Mouse (Mus musculus) liver, adult 2 months (tissue): ENCODE measurements at regions not wholly inside any gene's neighbourhood (a gene's known extent, or its start where the extent isn't known, plus 50 kb on each side); places are given as distances from the start of the nearest gene placed in this dataset.

ENCODE experiments used
- DNase-seq: peaks from one replicate; pipeline ENCODE4 v3.0.0-alpha.2; 2011; ENCODE audit warnings: low read depth, low spot score; ENCODE audit errors: extremely low read depth
- H3K27ac ChIP-seq: fragments of 200-500 bp; replicated peaks from 2 replicates; pipeline ENCODE4 v1.5.1; 2012; ENCODE audit warnings: low read depth, mild to moderate bottlenecking, control low read depth, inconsistent platforms, low read length; ENCODE audit not compliant: insufficient read depth
- H3K27me3 ChIP-seq: fragments of 200-500 bp; 2 replicates; pipeline ENCODE4 v1.6.1; 2012; ENCODE audit warnings: mild to moderate bottlenecking, moderate library complexity, low read length, inconsistent platforms; ENCODE audit not compliant: control insufficient read depth, insufficient read depth
- H3K36me3 ChIP-seq: fragments of 200-500 bp; 2 replicates; pipeline ENCODE4 v1.6.1; 2012; ENCODE audit warnings: low read length, inconsistent platforms; ENCODE audit not compliant: control insufficient read depth, insufficient read depth
- H3K4me1 ChIP-seq: fragments of 200-500 bp; 2 replicates; pipeline ENCODE4 v1.6.1; 2011; ENCODE audit warnings: low read length; ENCODE audit not compliant: control insufficient read depth, insufficient read depth
- H3K4me3 ChIP-seq: fragments of 200-500 bp; 2 replicates; pipeline ENCODE4 v1.5.1; 2011; ENCODE audit warnings: low read depth, mild to moderate bottlenecking, control low read depth, low read length, moderate library complexity; ENCODE audit not compliant: insufficient read depth
- H3K79me2 ChIP-seq: fragments of 200-500 bp; 2 replicates; pipeline ENCODE4 v1.6.1; 2012; ENCODE audit warnings: inconsistent platforms, mild to moderate bottlenecking, low read length, moderate library complexity; ENCODE audit not compliant: control insufficient read depth, insufficient read depth
- H3K9ac ChIP-seq: fragments of 200-500 bp; 2 replicates; pipeline ENCODE4 v1.6.1; 2012; ENCODE audit warnings: low read depth, mild to moderate bottlenecking, control low read depth, inconsistent platforms, low read length
- CTCF ChIP-seq: fragments of 200-500 bp; IDR thresholded peaks from 2 replicates; pipeline ENCODE4 v1.5.1; 2011; ENCODE audit warnings: low read depth, low read length, control low read depth
- POLR2A ChIP-seq: fragments of 200-500 bp; IDR thresholded peaks from 2 replicates; pipeline ENCODE4 v1.6.1; 2011; ENCODE audit warnings: low read length, control low read depth; ENCODE audit not compliant: insufficient read depth; ENCODE audit errors: extremely low read depth
- WGBS: fragments of 180-500 bp; shearing (Covaris S2); methylation state at CpG from one replicate; pipeline ENCODE4 v1.1.7; 2018; 5-methylcytosine and 5-hydroxymethylcytosine counted together

- TF ChIP-seq POLR2A: no peak
- H3K27ac ChIP-seq: no peak overlapping the region
- H3K36me3 ChIP-seq: no peaks in the 10 kb centered on the region
- 61% methylated on average over 1 of the region's 1 CpGs for WGBS
- no peak overlapping the region for H3K9ac ChIP-seq
- H3K4me3 ChIP-seq: no peak overlapping the region
- H3K79me2 ChIP-seq: no peaks in the 10 kb centered on the region
- no peaks in the 10 kb centered on the region for H3K4me1 ChIP-seq
- no peak for DNase-seq
- no peaks in the 10 kb centered on the region for H3K27me3 ChIP-seq
These were observed 192.0 kb upstream of the Fbxo33 start for GRCm38 (mm10) chr12:59411491-59411890.

DNA sequence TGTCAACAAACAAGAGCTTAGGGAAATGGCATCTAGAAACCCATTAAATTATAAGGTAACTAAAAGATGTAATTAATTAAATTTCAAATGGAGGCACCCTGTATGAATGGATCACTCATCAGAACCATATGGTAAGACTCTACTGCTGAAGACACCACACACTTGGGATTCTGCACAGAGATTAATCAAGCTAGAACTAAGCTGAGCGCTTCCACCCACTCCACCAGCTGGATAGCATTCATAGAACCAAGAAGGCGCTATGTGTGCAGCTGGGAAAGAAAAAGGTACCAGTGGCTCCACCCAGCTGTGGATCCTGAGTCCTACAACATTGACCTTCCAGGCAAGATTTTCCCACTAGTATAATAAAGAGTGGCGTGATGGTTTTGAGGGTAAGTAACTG, 171.6 kb upstream of the Fbxo33 start:
- Histone ChIP-seq H3K79me2 (no peaks in the 10 kb centered on the region), H3K27ac (no peak overlapping the region), H3K36me3 (no peaks in the 10 kb centered on the region), H3K27me3 (no peaks in the 10 kb centered on the region), H3K9ac (no peak overlapping the region), H3K4me1 (no peaks in the 10 kb centered on the region), H3K4me3 (no peak overlapping the region)
- 84% methylated on average over 3 of the region's 3 CpGs for WGBS
- TF ChIP-seq POLR2A (no peak), CTCF (no peak)
- no peak for DNase-seq

- Histone ChIP-seq H3K36me3 (no peaks in the 10 kb centered on the region), H3K27me3 (peaks cover 2% of the 10 kb centered on the region; the same call in 1 of the 2 replicates), H3K4me3 (no peak overlapping the region), H3K27ac (no peak overlapping the region), H3K4me1 (no peaks in the 10 kb centered on the region), H3K79me2 (no peaks in the 10 kb centered on the region), H3K9ac (no peak overlapping the region)
- 24% methylated on average over 3 of the region's 3 CpGs for WGBS
- peak; percentile 16 for DNase-seq
- TF ChIP-seq CTCF: peak; percentile 63
- TF ChIP-seq POLR2A: no peak
These were observed 163.3 kb upstream of the Fbxo33 start for GRCm38 (mm10) chr12:59382812-59383211.

DNA sequence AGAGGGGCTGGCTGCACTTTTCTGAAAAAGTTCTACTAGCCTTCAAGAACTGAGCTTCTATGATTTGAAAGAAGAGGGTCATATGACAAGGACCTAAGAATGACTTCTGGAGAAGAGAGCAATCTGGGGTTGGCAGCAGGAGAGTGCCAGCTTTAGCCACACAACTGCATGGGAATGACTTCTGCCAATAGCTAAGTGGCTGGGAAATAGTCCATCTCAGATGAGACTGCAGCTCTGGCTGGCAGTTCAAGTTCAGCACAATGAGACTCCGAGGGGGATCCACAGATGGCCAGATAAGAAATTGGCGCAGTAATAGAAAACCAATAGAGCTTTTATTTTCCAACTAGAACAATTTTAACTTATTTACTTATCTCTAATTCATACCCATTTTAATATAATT, 122.1 kb upstream of the Fbxo33 start:
- H3K4me3 ChIP-seq: no peak overlapping the region
- no peaks in the 10 kb centered on the region for H3K36me3 ChIP-seq
- DNase-seq: no peak
- H3K27me3 ChIP-seq: no peaks in the 10 kb centered on the region
- no peak overlapping the region for H3K9ac ChIP-seq
- TF ChIP-seq POLR2A (no peak), CTCF (no peak)
- no peak overlapping the region for H3K27ac ChIP-seq
- no peaks in the 10 kb centered on the region for H3K79me2 ChIP-seq
- 78% methylated on average over 2 of the region's 2 CpGs for WGBS
- H3K4me1 ChIP-seq: no peaks in the 10 kb centered on the region

DNA sequence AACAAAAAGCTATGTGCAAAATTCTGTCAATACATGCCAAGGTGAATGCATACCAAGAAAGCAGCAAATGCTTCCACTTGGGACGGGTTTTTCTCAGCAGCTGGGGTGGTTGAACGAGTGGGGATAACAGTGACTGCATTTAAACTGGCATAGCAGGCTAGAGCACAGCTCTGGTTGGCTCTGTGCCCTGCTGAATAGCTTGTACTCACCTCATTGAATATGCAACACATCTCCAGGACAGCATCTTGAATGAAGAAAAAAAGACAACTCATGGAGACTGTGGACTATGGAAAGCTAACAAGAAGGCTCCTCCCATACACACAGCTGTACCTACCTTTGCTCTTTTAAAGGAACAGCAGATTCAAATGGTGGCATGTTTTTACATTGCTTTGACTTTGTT, 111.2 kb upstream of the Fbxo33 start:
- Histone ChIP-seq H3K4me3 (no peak overlapping the region), H3K4me1 (no peaks in the 10 kb centered on the region), H3K79me2 (no peaks in the 10 kb centered on the region), H3K27ac (no peak overlapping the region), H3K9ac (no peak overlapping the region), H3K27me3 (no peaks in the 10 kb centered on the region), H3K36me3 (no peaks in the 10 kb centered on the region)
- no peak for DNase-seq
- WGBS: 71% methylated on average over 2 of the region's 2 CpGs
- TF ChIP-seq CTCF: no peak
- no peak for TF ChIP-seq POLR2A

DNA sequence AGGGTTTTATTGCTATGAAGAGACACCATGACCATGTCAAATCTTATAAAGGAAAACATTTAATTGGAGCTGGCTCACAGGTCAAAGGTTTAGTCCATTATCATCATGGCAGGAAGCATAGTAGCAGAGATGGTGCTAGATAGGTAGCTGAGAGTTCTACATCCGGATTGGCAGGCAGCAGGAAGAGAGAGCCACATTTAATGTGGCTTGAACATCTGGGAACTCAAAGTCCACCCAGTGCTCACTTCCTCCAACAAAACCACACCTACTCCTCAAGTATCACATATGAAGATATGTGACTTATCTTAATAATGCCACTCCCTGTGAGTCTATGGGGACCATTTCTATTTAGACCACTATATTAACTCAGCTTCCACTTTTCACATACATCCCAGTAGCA, 93.2 kb upstream of the Fbxo33 start:
- H3K4me1 ChIP-seq: no peaks in the 10 kb centered on the region
- H3K27me3 ChIP-seq: no peaks in the 10 kb centered on the region
- TF ChIP-seq CTCF (no peak), POLR2A (no peak)
- H3K9ac ChIP-seq: no peak overlapping the region
- 53% methylated on average over 1 of the region's 1 CpGs for WGBS
- H3K27ac ChIP-seq: no peak overlapping the region
- no peak for DNase-seq
- H3K36me3 ChIP-seq: no peaks in the 10 kb centered on the region
- H3K4me3 ChIP-seq: no peak overlapping the region
- no peaks in the 10 kb centered on the region for H3K79me2 ChIP-seq
